ENCODE assay signal across 17 mouse cellular contexts in the genomic region with DNA sequence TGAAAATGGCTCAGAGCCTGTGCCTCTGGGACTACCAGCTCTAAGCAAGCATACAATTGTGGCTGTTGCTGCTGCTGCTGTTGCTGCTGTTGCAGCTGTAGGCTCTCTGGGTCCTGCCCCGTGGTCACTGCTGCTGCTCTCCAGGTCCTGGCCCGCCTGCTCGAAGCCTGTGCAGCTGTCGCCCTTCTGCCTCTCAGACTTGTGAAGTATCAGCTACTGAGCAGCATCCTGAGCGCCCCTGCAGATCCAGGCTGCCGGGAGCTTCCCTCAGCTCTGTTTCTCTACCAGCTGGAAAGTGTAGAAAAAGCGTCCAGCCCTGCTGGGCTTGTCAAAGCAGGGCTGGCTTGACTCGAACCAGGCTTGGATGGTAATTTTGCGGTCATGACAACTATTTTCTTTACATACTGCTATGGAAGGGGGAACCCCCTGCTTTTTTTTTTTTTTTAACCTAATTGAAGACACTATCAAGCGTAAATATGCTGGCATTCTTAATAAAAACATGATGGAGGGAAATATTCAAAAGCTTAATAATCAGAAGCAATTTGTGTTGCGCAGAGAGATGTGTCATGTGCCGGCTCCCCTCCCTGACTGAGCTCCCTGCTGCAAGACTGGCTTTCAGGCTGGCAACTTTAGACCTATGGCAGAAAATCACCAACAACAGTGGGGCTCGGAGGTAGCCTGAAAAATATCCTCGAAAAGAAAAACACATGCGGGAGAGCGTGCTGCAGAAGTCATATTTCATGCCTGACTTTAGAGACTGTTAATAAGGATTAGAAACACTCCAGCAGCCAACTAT. TPM values are rescaled to one million over a fixed set of nuclear protein-coding genes. Genes with fewer than 3 reads are reported as not detected.
DNase-seq lines count a peak whose midpoint lies in the region; ATAC-seq and TF ChIP-seq lines count a peak whose summit lies in the region.
"Had no signal": no experiment of that assay in that cellular context is flagged by ENCODE, and none has a peak within 500 bp of the region (broad histone marks: within the 10 kb centered on the region; RNA-seq: fewer than 3 reads in every experiment).

No protein-coding gene starts in this region.

- H3K79me2 ChIP-seq in CH12.LX (replicated peaks; ENCODE audit: control insufficient read depth, extremely low read depth, insufficient read depth, poor library complexity, severe bottlenecking): no peaks in the 10 kb centered on the region

- H3K4me3 ChIP-seq in forebrain, postnatal 0 days (ENCODE audit: low read depth, low read length): no peak overlapping the region
- no peak overlapping the region for H3K4me3 ChIP-seq in forebrain, embryonic 14.5 days (ENCODE audit: low read depth, low read length)
- H3K4me3 ChIP-seq in CH12.LX (replicated peaks in 1 of 3; ENCODE audit: low read depth in 2 of 3, low read length in 2 of 3, poor library complexity in 1 of 3): no peak overlapping the region
- H3K4me3 ChIP-seq in embryonic facial prominence, embryonic 14.5 days (ENCODE audit: low read depth, low read length): no peak overlapping the region
- 0 out of 2 replicates have a peak overlapping the region, but pooled peaks have one; percentile 1 for H3K4me3 ChIP-seq in limb, embryonic 13.5 days
- no peak overlapping the region for H3K4me3 ChIP-seq in liver, embryonic 11.5 days (ENCODE audit: low read depth, low read length)
- H3K4me3 ChIP-seq in gastrocnemius, adult 2 months: no peak overlapping the region
- H3K4me3 ChIP-seq: forebrain, embryonic 12.5 days; heart, embryonic 13.5 days had no signal

- H3K36me3 ChIP-seq in forebrain, postnatal 0 days (ENCODE audit: insufficient read depth): no peaks in the 10 kb centered on the region
- H3K36me3 ChIP-seq in forebrain, embryonic 14.5 days (ENCODE audit: control insufficient read depth, insufficient read depth, low read length): no peaks in the 10 kb centered on the region
- no peaks in the 10 kb centered on the region for H3K36me3 ChIP-seq in CH12.LX (replicated peaks in 1 of 2; ENCODE audit: control insufficient read depth in 1 of 2, insufficient read depth in 1 of 2, low read length in 1 of 2)
- H3K36me3 ChIP-seq in embryonic facial prominence, embryonic 14.5 days (ENCODE audit: control insufficient read depth, insufficient read depth, low read length): no peaks in the 10 kb centered on the region
- peaks cover 3% of the 10 kb centered on the region; the same call in 1 of the 2 replicates for H3K36me3 ChIP-seq in limb, embryonic 13.5 days
- no peaks in the 10 kb centered on the region for H3K36me3 ChIP-seq in liver, embryonic 11.5 days (ENCODE audit: control insufficient read depth, insufficient read depth, low read length)
- H3K36me3 ChIP-seq: forebrain, embryonic 12.5 days; heart, embryonic 13.5 days had no signal

- no peak for TF ChIP-seq RAD21 in CH12.LX (IDR thresholded peaks at IDR 0.05; ENCODE audit: low read depth, low read length)

- H3K4me1 ChIP-seq in forebrain, postnatal 0 days (ENCODE audit: insufficient read depth): no peaks in the 10 kb centered on the region
- H3K4me1 ChIP-seq in forebrain, embryonic 14.5 days (ENCODE audit: control insufficient read depth, insufficient read depth, low read length): no peaks in the 10 kb centered on the region
- peaks cover 3 to 5% of the 10 kb centered on the region in 2 experiments; a peak in 2 of 4 replicates for H3K4me1 ChIP-seq in CH12.LX (ENCODE audit: control insufficient read depth in 1 of 2, insufficient read depth in 2 of 2)
- peaks cover 21% of the 10 kb centered on the region for H3K4me1 ChIP-seq in embryonic facial prominence, embryonic 14.5 days (ENCODE audit: control insufficient read depth, insufficient read depth, low read length)
- H3K4me1 ChIP-seq in limb, embryonic 13.5 days: peaks cover 84% of the 10 kb centered on the region
- H3K4me1 ChIP-seq in liver, embryonic 11.5 days (replicated peaks; ENCODE audit: control insufficient read depth, insufficient read depth, low read length): no peaks in the 10 kb centered on the region; the same call in 1 of the 2 replicates

- no peaks in the 10 kb centered on the region for H3K9me3 ChIP-seq in forebrain, postnatal 0 days (ENCODE audit: low read length)
- H3K9me3 ChIP-seq in forebrain, embryonic 14.5 days (replicated peaks; ENCODE audit: control insufficient read depth, low read length): no peaks in the 10 kb centered on the region
- H3K9me3 ChIP-seq in CH12.LX (replicated peaks; ENCODE audit: low read length): no peaks in the 10 kb centered on the region
- H3K9me3 ChIP-seq in embryonic facial prominence, embryonic 14.5 days (ENCODE audit: control insufficient read depth, low read length): no peaks in the 10 kb centered on the region
- no peaks in the 10 kb centered on the region for H3K9me3 ChIP-seq in limb, embryonic 13.5 days
- H3K9me3 ChIP-seq in liver, embryonic 11.5 days (ENCODE audit: control insufficient read depth, low read length): no peaks in the 10 kb centered on the region
- H3K9me3 ChIP-seq: forebrain, embryonic 12.5 days; heart, embryonic 13.5 days had no signal

- in situ Hi-C loops in CH12.LX (cut with MboI; ENCODE audit: low pct_ligation_motif_present, low pct_unique_long_range_greater_than_20kb, low sequenced_read_pairs): no loop called here

- H3K27me3 ChIP-seq in forebrain, postnatal 0 days (ENCODE audit: insufficient read depth, low read length): peaks cover 58% of the 10 kb centered on the region
- peaks cover 77% of the 10 kb centered on the region for H3K27me3 ChIP-seq in forebrain, embryonic 14.5 days (replicated peaks; ENCODE audit: control insufficient read depth, insufficient read depth, low read length)
- peaks cover 89% of the 10 kb centered on the region for H3K27me3 ChIP-seq in CH12.LX (replicated peaks)
- peaks cover 67% of the 10 kb centered on the region for H3K27me3 ChIP-seq in embryonic facial prominence, embryonic 14.5 days (replicated peaks; ENCODE audit: control insufficient read depth, insufficient read depth, low read length)
- H3K27me3 ChIP-seq in limb, embryonic 13.5 days: peaks cover 74% of the 10 kb centered on the region
- H3K27me3 ChIP-seq in liver, embryonic 11.5 days (replicated peaks; ENCODE audit: control insufficient read depth, insufficient read depth, low read length): peaks cover 78% of the 10 kb centered on the region

- TF ChIP-seq POLR2A in CH12.LX (IDR thresholded peaks at IDR 0.05; ENCODE audit: low read depth, low read length): no peak

- no peak overlapping the region for H3K27ac ChIP-seq in forebrain, postnatal 0 days (ENCODE audit: low read depth, low read length)
- H3K27ac ChIP-seq in forebrain, embryonic 14.5 days (ENCODE audit: low read depth, low read length): no peak overlapping the region
- H3K27ac ChIP-seq in CH12.LX (ENCODE audit: insufficient read depth, low read depth): no peak overlapping the region
- H3K27ac ChIP-seq in embryonic facial prominence, embryonic 14.5 days (replicated peaks; ENCODE audit: low read depth, low read length): no peak overlapping the region
- peak overlapping the region; percentile 34; the same call in 1 of the 2 replicates for H3K27ac ChIP-seq in limb, embryonic 13.5 days
- H3K27ac ChIP-seq in liver, embryonic 11.5 days (ENCODE audit: low read depth, low read length): no peak overlapping the region
- no peak overlapping the region for H3K27ac ChIP-seq in gastrocnemius, adult 2 months
- H3K27ac ChIP-seq: forebrain, embryonic 12.5 days; heart, embryonic 13.5 days; macrophage had no signal

- H3K9ac ChIP-seq in forebrain, postnatal 0 days: no peak overlapping the region
- H3K9ac ChIP-seq in forebrain, embryonic 14.5 days (ENCODE audit: low read length): no peak overlapping the region
- no peak overlapping the region for H3K9ac ChIP-seq in CH12.LX (ENCODE audit: insufficient read depth, low read depth)
- H3K9ac ChIP-seq in embryonic facial prominence, embryonic 14.5 days (ENCODE audit: low read depth, low read length): no peak overlapping the region; the same call in 1 of the 2 replicates
- H3K9ac ChIP-seq in limb, embryonic 13.5 days: peak overlapping the region; percentile 40
- no peak overlapping the region for H3K9ac ChIP-seq in liver, embryonic 11.5 days (ENCODE audit: low read depth, low read length)
- H3K9ac ChIP-seq: forebrain, embryonic 12.5 days; heart, embryonic 13.5 days had no signal

- dilution Hi-C loops in CH12.LX (cut with MboI; ENCODE audit: extremely low pct_ligation_motif_present, extremely low pct_unique_long_range_greater_than_20kb, low sequenced_read_pairs): no loop called here

- no peak overlapping the region for H3K4me2 ChIP-seq in forebrain, postnatal 0 days (ENCODE audit: low read depth)
- H3K4me2 ChIP-seq in forebrain, embryonic 14.5 days (ENCODE audit: low read length): no peak overlapping the region
- no peak overlapping the region for H3K4me2 ChIP-seq in CH12.LX (ENCODE audit: insufficient read depth, low read depth, poor library complexity, severe bottlenecking)
- H3K4me2 ChIP-seq in embryonic facial prominence, embryonic 14.5 days (ENCODE audit: low read depth, low read length): 0 out of 2 replicates have a peak overlapping the region, but pooled peaks have one; percentile 3
- peak overlapping the region; percentile 42 for H3K4me2 ChIP-seq in limb, embryonic 13.5 days (replicated peaks)
- H3K4me2 ChIP-seq in liver, embryonic 11.5 days: no peak overlapping the region
- H3K4me2 ChIP-seq: forebrain, embryonic 12.5 days; heart, embryonic 13.5 days had no signal

- peak; percentile 32; the same call in 1 of the 2 replicates for ATAC-seq in forebrain, postnatal 0 days
- ATAC-seq in forebrain, embryonic 14.5 days: no peak
- 0 out of 2 replicates have a peak, but pooled peaks have one; percentile 38 for ATAC-seq in embryonic facial prominence, embryonic 14.5 days (ENCODE audit: low read depth)
- 0 out of 2 replicates have a peak, but pooled peaks have one; percentile 4 for ATAC-seq in limb, embryonic 13.5 days (ENCODE audit: low FRiP score, low read depth)
- ATAC-seq in liver, embryonic 11.5 days (replicated peaks; ENCODE audit: low FRiP score): no peak
- ATAC-seq: inflammation-experienced regulatory T-cells, adult 6 months had no signal

- intact Hi-C loops in gastrocnemius, adult 2 months (cut with DNase I): no loop called here

- TF ChIP-seq CTCF in forebrain, postnatal 0 days (IDR thresholded peaks at IDR 0.05; ENCODE audit: low read depth): no peak
- TF ChIP-seq CTCF in CH12.LX (conservative IDR thresholded peaks at IDR 0.05 in 1 of 2, IDR thresholded peaks at IDR 0.05 in 1 of 2; ENCODE audit: low read depth in 2 of 2, low read length in 2 of 2): no peak
- TF ChIP-seq CTCF in gastrocnemius, adult 2 months (IDR thresholded peaks at IDR 0.05): no peak

- 0 out of 2 replicates have a peak, but pooled peaks have one; percentile 26 for TF ChIP-seq EP300 in CH12.LX (IDR thresholded peaks at IDR 0.05; ENCODE audit: low read length)

- DNase-seq in forebrain, postnatal 0 days: no peak
- no peak for DNase-seq in forebrain, embryonic 14.5 days (ENCODE audit: low spot score)
- DNase-seq in CH12.LX (ENCODE audit: extremely low read depth) (peak; percentile 18), liver (no peak)
- DNase-seq in embryonic facial prominence, embryonic 14.5 days (ENCODE audit: low spot score): peak; percentile 74
- no peak for DNase-seq in liver, embryonic 11.5 days (ENCODE audit: low spot score)
- no peak for DNase-seq in gastrocnemius, adult 2 months
- DNase-seq: adrenal gland, adult 8-10 months; gastrocnemius, postnatal 14 days; thymus, adult 2 months had no signal

- 37% methylated on average over 16 of the region's 16 CpGs for WGBS in forebrain, postnatal 0 days
- 41% methylated on average over 16 of the region's 16 CpGs for WGBS in forebrain, embryonic 14.5 days
- 15% methylated on average over 16 of the region's 16 CpGs for WGBS in embryonic facial prominence, embryonic 14.5 days
- WGBS in limb, embryonic 13.5 days: 20% methylated on average over 16 of the region's 16 CpGs
- 31% methylated on average over 16 of the region's 16 CpGs for WGBS in liver, embryonic 11.5 days

RNA-seq across cellular contexts. Expression of gene Lmx1b, which starts 13.9 kb away (rescaled TPM):
- 0.54 and 2.0 TPM in 2 replicates for total RNA-seq in forebrain, postnatal 0 days (2014; rRNA removed)
- polyA plus RNA-seq in forebrain, postnatal 0 days (2015; fragmentation: Nextera tagmentation; extraction: Ambion mirVana): 0.05 and 0.24 TPM in 2 replicates
- 0.34 and 0.40 TPM in 2 replicates for polyA plus RNA-seq in forebrain, embryonic 14.5 days (2014; fragmentation: Nextera tagmentation; extraction: Ambion mirVana)
- total RNA-seq in CH12.LX (2012; rRNA removed) (not detected in 2 replicates), CH12.LX (2014; rRNA removed) (not detected in 2 replicates)
- not detected in 2 replicates for polyA plus RNA-seq in CH12.LX (2012; ENCODE audit: insufficient read length, low read depth)
- polyA plus RNA-seq in embryonic facial prominence, embryonic 14.5 days (2014; fragmentation: Nextera tagmentation; extraction: Ambion mirVana): 0.43 and 0.85 TPM in 2 replicates
- polyA plus RNA-seq in limb, embryonic 13.5 days (2015; fragmentation: Nextera tagmentation; extraction: Ambion mirVana): 7.3 and 7.7 TPM in 2 replicates
- 0.14 TPM in 1 of 2 replicates, not detected in the other for polyA plus RNA-seq in liver, embryonic 11.5 days (2014; fragmentation: Nextera tagmentation; extraction: Ambion mirVana)
- total RNA-seq in gastrocnemius, adult 2 months (2021): under 1 TPM; 0.18 to 0.25 TPM
- polyA plus RNA-seq: heart, embryonic 13.5 days; inflammation-experienced regulatory T-cells, adult 6 months; liver, embryonic 16.5 days; macrophage; spleen, adult 2 months had no signal

Comparison
In these comparisons a context has a peak if more than half of its experiments do, and no peak if none do; other contexts are left out.
1. ATAC-seq: peak in forebrain, postnatal 0 days (single experiment), embryonic facial prominence, embryonic 14.5 days (single experiment) and limb, embryonic 13.5 days (single experiment); none in forebrain, embryonic 14.5 days (single experiment) and liver, embryonic 11.5 days (single experiment).
2. DNase-seq: peak in CH12.LX (single experiment) and embryonic facial prominence, embryonic 14.5 days (single experiment); none in forebrain, postnatal 0 days (single experiment), forebrain, embryonic 14.5 days (single experiment), liver, embryonic 11.5 days (single experiment), liver (single experiment) and gastrocnemius, adult 2 months (single experiment).
3. H3K4me2 ChIP-seq: peak in embryonic facial prominence, embryonic 14.5 days (single experiment) and limb, embryonic 13.5 days (single experiment); none in forebrain, postnatal 0 days (single experiment), forebrain, embryonic 14.5 days (single experiment), CH12.LX (single experiment) and liver, embryonic 11.5 days (single experiment).